Mouse (Mus musculus) forebrain, embryonic 14.5 days (tissue): ENCODE measurements around the gene Eefsec. TPM values are rescaled to one million over a fixed set of nuclear protein-coding genes. Genes with fewer than 3 reads are reported as not detected.

Source experiments
- ATAC-seq: fragments of 200-750 bp; cut with Nextera tagmentation; 2 replicates; pipeline ENCODE4 v1.8.0; 2017; ENCODE audit warnings: mild to moderate bottlenecking, moderate library complexity
- DNase-seq: peaks from one replicate; pipeline ENCODE4 v3.0.0-alpha.2; 2015; ENCODE audit warnings: low spot score
- H3K27ac ChIP-seq: fragments of 300-500 bp; sonication (generic); 2 replicates; pipeline ENCODE4 v1.5.1; 2014; ENCODE audit warnings: low read depth, mild to moderate bottlenecking, control low read depth, low read length, moderate library complexity
- H3K27me3 ChIP-seq: fragments of 300-500 bp; sonication (generic); replicated peaks from 2 replicates; pipeline ENCODE4 v1.6.1; 2014; ENCODE audit warnings: low read length, control low read depth, mixed read lengths; ENCODE audit not compliant: control insufficient read depth, insufficient read depth
- H3K36me3 ChIP-seq: fragments of 300-500 bp; sonication (generic); 2 replicates; pipeline ENCODE4 v1.6.1; 2014; ENCODE audit warnings: low read length, control low read depth; ENCODE audit not compliant: control insufficient read depth, insufficient read depth
- H3K4me1 ChIP-seq: fragments of 300-500 bp; sonication (generic); 2 replicates; pipeline ENCODE4 v1.6.1; 2014; ENCODE audit warnings: antibody characterized with exemption, low read length, control low read depth; ENCODE audit not compliant: control insufficient read depth, insufficient read depth
- H3K4me2 ChIP-seq: fragments of 300-500 bp; sonication (generic); 2 replicates; pipeline ENCODE4 v1.6.1; 2014; ENCODE audit warnings: mild to moderate bottlenecking, control low read depth, low read length
- H3K4me3 ChIP-seq: fragments of 300-500 bp; sonication (generic); 2 replicates; pipeline ENCODE4 v1.5.1; 2014; ENCODE audit warnings: low read depth, low read length, control low read depth
- H3K9ac ChIP-seq: fragments of 300-500 bp; sonication (generic); 2 replicates; pipeline ENCODE4 v1.6.1; 2014; ENCODE audit warnings: mild to moderate bottlenecking, low read length, control low read depth, moderate library complexity
- H3K9me3 ChIP-seq: fragments of 300-500 bp; sonication (generic); replicated peaks from 2 replicates; pipeline ENCODE4 v1.6.1; 2016; ENCODE audit warnings: low read length, control low read depth, mixed read lengths; ENCODE audit not compliant: control insufficient read depth
- WGBS: fragments of 180-500 bp; shearing (Covaris S2); extraction: QIAGEN DNeasy Blood & Tissue Kit; methylation state at CpG from one replicate; pipeline ENCODE4 v1.1.7; 2014; 5-methylcytosine and 5-hydroxymethylcytosine counted together
- polyA plus RNA-seq: library from polyadenylated mRNA; unstranded; fragments of >200 nt; fragmentation: Nextera tagmentation; extraction: Ambion mirVana; gene quantifications from 2 replicates; pipeline ENCODE4 v1.2.1, GENCODE M21; 2014

Eefsec gene
- polyA plus RNA-seq, 1 experiment from 2014 or later, result 33.1 TPM

DNA sequence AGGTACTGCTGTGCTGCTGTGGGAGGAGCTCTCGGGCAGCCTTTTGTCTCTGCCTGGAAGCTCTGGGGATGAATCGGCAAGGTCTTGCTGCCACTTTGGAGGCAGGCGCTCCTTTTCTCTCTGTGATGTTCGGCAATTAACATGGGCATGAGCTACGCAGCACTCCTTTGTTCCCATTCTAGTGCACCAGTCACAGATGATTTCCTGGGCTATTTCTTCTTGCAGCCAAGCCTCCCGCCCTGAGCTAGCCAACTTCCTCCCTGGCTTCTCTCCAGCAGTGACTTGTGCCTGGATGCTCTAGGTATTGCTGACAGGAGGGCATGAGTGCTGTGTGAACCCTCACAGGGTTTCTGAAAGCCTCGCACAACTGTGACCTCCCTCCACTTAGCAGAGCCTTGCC is 36.8 kb upstream of the Eefsec start:
- Histone ChIP-seq H3K9ac (no peak overlapping the region), H3K4me3 (no peak overlapping the region), H3K27me3 (no peaks in the 10 kb centered on the region), H3K36me3 (peaks cover 92% of the 10 kb centered on the region), H3K9me3 (no peaks in the 10 kb centered on the region), H3K4me1 (no peaks in the 10 kb centered on the region), H3K4me2 (no peak overlapping the region), H3K27ac (no peak overlapping the region)
- WGBS, result 37% methylated on average over 7 of the region's 7 CpGs
- ATAC-seq, result no peak
- DNase-seq, result peak; percentile 58

- peaks cover 94% of the 10 kb centered on the region for H3K36me3 ChIP-seq
- no peaks in the 10 kb centered on the region for H3K4me1 ChIP-seq
- H3K4me3 ChIP-seq, result no peak overlapping the region
- H3K9ac ChIP-seq, result no peak overlapping the region
- H3K4me2 ChIP-seq, result no peak overlapping the region
- WGBS, result 67% methylated on average over 6 of the region's 6 CpGs
- H3K27me3 ChIP-seq, result no peaks in the 10 kb centered on the region
- H3K9me3 ChIP-seq, result no peaks in the 10 kb centered on the region
- no peak overlapping the region for H3K27ac ChIP-seq
- ATAC-seq (no peak), DNase-seq (no peak)
Measured at GRCm38 (mm10) chr6:88480421-88480820, 34.1 kb upstream of the Eefsec start.

GRCm38 (mm10) chr6:88469878-88470277 is 23.5 kb upstream of the Eefsec start:
- no peaks in the 10 kb centered on the region for H3K27me3 ChIP-seq
- 70% methylated on average over 6 of the region's 6 CpGs for WGBS

GRCm38 (mm10) chr6:88465181-88465920 is 19.0 kb upstream of the Eefsec start, which contains the start of gene Ruvbl1:
Gene Ruvbl1 (plus strand): TSS chr6:88465409.
- peak within 1 kb of the TSS; percentile 73 for H3K4me2 ChIP-seq
- H3K4me3 ChIP-seq, result peak within 1 kb of the TSS; percentile 53
- peaks cover 29% of the 10 kb centered on the region for H3K36me3 ChIP-seq
- peaks cover 9% of the 10 kb centered on the region for H3K4me1 ChIP-seq
- H3K9ac ChIP-seq, result peak within 1 kb of the TSS; percentile 69
- no peak within 1 kb of the TSS for H3K27ac ChIP-seq
- under 1% methylated on average over 42 of the region's 42 CpGs for WGBS
- DNase-seq, result peak; percentile 98
- H3K27me3 ChIP-seq, result no peaks in the 10 kb centered on the region
- no peaks in the 10 kb centered on the region for H3K9me3 ChIP-seq
- peak; percentile 100 for ATAC-seq

More at GRCm38 (mm10) chr6:88469878-88470277, 23.5 kb upstream of the Eefsec start:
- no peak overlapping the region for H3K4me3 ChIP-seq
- H3K36me3 ChIP-seq, result peaks cover 73% of the 10 kb centered on the region
- H3K27ac ChIP-seq, result no peak overlapping the region
- ATAC-seq (no peak), DNase-seq (no peak)
- no peak overlapping the region for H3K4me2 ChIP-seq
- peaks cover 9% of the 10 kb centered on the region for H3K4me1 ChIP-seq
- H3K9me3 ChIP-seq, result no peaks in the 10 kb centered on the region
- no peak overlapping the region for H3K9ac ChIP-seq

DNA sequence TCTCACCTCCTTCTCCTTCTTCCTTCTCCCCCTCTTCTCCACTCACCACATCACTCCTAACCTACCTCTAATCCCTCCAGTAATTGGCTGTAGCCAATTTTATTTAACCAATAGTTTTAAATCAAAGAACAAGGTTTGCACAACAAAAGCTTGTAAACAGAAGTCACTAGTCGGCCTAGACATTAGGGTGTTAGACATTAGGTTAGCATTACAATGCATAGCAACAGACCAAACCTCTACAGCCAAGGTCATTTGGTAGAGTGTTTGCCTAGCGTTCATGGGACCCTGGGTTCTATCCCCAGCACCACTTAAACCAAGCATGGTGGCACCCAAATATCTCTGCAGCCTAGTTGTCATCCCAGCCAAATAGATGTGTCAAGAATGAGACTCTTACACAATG is 8.2 kb upstream of the Eefsec start:
- Histone ChIP-seq H3K9me3 (no peaks in the 10 kb centered on the region), H3K4me3 (no peak overlapping the region), H3K36me3 (no peaks in the 10 kb centered on the region), H3K27ac (no peak overlapping the region), H3K4me2 (no peak overlapping the region), H3K27me3 (0 out of 2 replicates have a peak, but pooled peaks cover 3% of the 10 kb centered on the region), H3K4me1 (no peaks in the 10 kb centered on the region), H3K9ac (no peak overlapping the region)
- WGBS, result 71% methylated on average over 2 of the region's 2 CpGs
- no peak for DNase-seq
- no peak for ATAC-seq

DNA sequence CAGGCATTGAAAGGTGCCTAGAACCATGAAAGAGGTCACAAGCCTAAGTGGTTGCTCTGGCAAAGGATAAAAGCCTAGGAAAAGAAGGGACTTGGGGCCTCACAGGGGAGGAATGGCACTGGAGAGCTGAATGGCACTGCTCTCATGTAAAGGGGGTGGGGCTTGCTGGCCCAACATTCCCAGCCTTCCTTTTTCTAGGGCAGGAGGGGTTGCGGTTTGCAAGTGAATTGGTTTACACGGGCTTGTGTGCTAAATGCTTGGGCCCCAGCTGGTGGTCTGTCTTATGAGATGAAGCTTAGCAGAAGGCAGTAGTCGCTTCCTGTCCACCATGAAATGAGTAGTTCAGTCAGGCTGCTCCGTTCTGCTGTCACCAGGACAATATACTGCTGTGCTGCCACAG is 1.1 kb upstream of the Eefsec start:
- no peaks in the 10 kb centered on the region for H3K36me3 ChIP-seq
- peaks cover 6% of the 10 kb centered on the region for H3K4me1 ChIP-seq
- no peak overlapping the region for H3K4me3 ChIP-seq
- H3K9me3 ChIP-seq, result no peaks in the 10 kb centered on the region
- ATAC-seq (no peak), DNase-seq (peak; percentile 26)
- no peak overlapping the region for H3K9ac ChIP-seq
- WGBS, result 7% methylated on average over 4 of the region's 4 CpGs
- H3K27ac ChIP-seq, result no peak overlapping the region
- H3K4me2 ChIP-seq, result no peak overlapping the region
- H3K27me3 ChIP-seq, result 0 out of 2 replicates have a peak, but pooled peaks cover 3% of the 10 kb centered on the region

- Histone ChIP-seq H3K36me3 (no peaks in the 10 kb centered on the region), H3K9me3 (no peaks in the 10 kb centered on the region), H3K4me2 (peak overlapping the region; percentile 78), H3K27ac (no peak overlapping the region), H3K4me3 (peak overlapping the region; percentile 81), H3K27me3 (no peaks in the 10 kb centered on the region), H3K4me1 (peaks cover 6% of the 10 kb centered on the region), H3K9ac (peak overlapping the region; percentile 91)
- no peak for DNase-seq
- no peak for ATAC-seq
- WGBS, result 8% methylated on average over 5 of the region's 5 CpGs
Measured at GRCm38 (mm10) chr6:88445661-88446060, 678 bp downstream of the Eefsec start.

- Histone ChIP-seq H3K27ac (no peak overlapping the region), H3K27me3 (no peaks in the 10 kb centered on the region), H3K4me2 (no peak overlapping the region), H3K4me1 (peaks cover 7% of the 10 kb centered on the region), H3K9me3 (no peaks in the 10 kb centered on the region), H3K36me3 (no peaks in the 10 kb centered on the region), H3K9ac (no peak overlapping the region), H3K4me3 (no peak overlapping the region)
- DNase-seq (no peak), ATAC-seq (no peak)
- 94% methylated on average over 7 of the region's 7 CpGs for WGBS
Measured at GRCm38 (mm10) chr6:88444076-88444750, 2.1 kb downstream of the Eefsec start.

- Histone ChIP-seq H3K9me3 (no peaks in the 10 kb centered on the region), H3K4me1 (peaks cover 9% of the 10 kb centered on the region), H3K27me3 (no peaks in the 10 kb centered on the region), H3K4me2 (no peak overlapping the region), H3K9ac (no peak overlapping the region), H3K27ac (no peak overlapping the region), H3K36me3 (no peaks in the 10 kb centered on the region), H3K4me3 (no peak overlapping the region)
- DNase-seq (no peak), ATAC-seq (no peak)
- WGBS, result 66% methylated on average over 3 of the region's 3 CpGs
Measured at GRCm38 (mm10) chr6:88443446-88443845, 2.9 kb downstream of the Eefsec start.
